Mouse (Mus musculus) heart, embryonic 13.5 days (tissue): ENCODE data around the gene Prph. TPM values are rescaled to one million over a fixed set of nuclear protein-coding genes. Genes with fewer than 3 reads are reported as not detected.
A peak's percentile ranks its signal among the peaks of the same experiment; 100 is the strongest.
"Not testable (repeated sequence)": the region's sequence is repeated elsewhere in the genome, so short reads cannot be mapped to it uniquely, and the experiment has no call there.

Source experiments
- ATAC-seq: fragments of 200-750 bp; cut with Nextera tagmentation; 2 replicates; pipeline ENCODE4 v1.8.0; 2017; ENCODE audit warnings: moderate TSS enrichment; ENCODE audit not compliant: insufficient number of reproducible peaks, low FRiP score, low TSS enrichment; ENCODE audit errors: extremely low read depth
- H3K27ac ChIP-seq: fragments of 300-500 bp; sonication (generic); replicated peaks from 2 replicates; pipeline ENCODE4 v1.5.1; 2015; ENCODE audit warnings: moderate library complexity, mild to moderate bottlenecking, inconsistent platforms
- H3K27me3 ChIP-seq: fragments of 300-500 bp; sonication (generic); replicated peaks from 2 replicates; pipeline ENCODE4 v1.6.1; 2015; ENCODE audit warnings: mild to moderate bottlenecking, inconsistent platforms
- H3K36me3 ChIP-seq: fragments of 300-500 bp; sonication (generic); 2 replicates; pipeline ENCODE4 v1.6.1; 2015; ENCODE audit warnings: mild to moderate bottlenecking, inconsistent platforms
- H3K4me1 ChIP-seq: fragments of 300-500 bp; sonication (generic); 2 replicates; pipeline ENCODE4 v1.6.1; 2015; ENCODE audit warnings: inconsistent platforms
- H3K4me2 ChIP-seq: fragments of 300-500 bp; sonication (generic); 2 replicates; pipeline ENCODE4 v1.6.1; 2015; ENCODE audit warnings: inconsistent platforms, mild to moderate bottlenecking, moderate library complexity
- H3K4me3 ChIP-seq: fragments of 300-500 bp; sonication (generic); 2 replicates; pipeline ENCODE4 v1.5.1; 2015; ENCODE audit warnings: moderate library complexity, mild to moderate bottlenecking, inconsistent platforms
- H3K9ac ChIP-seq: fragments of 300-500 bp; sonication (generic); 2 replicates; pipeline ENCODE4 v1.6.1; 2015; ENCODE audit warnings: inconsistent platforms, mild to moderate bottlenecking, moderate library complexity
- H3K9me3 ChIP-seq: fragments of 300-500 bp; sonication (generic); 2 replicates; pipeline ENCODE4 v1.6.1; 2016; ENCODE audit warnings: inconsistent platforms
- WGBS: fragments of 180-500 bp; shearing (Covaris S2); methylation state at CpG from one replicate; pipeline ENCODE4 v1.1.7; 2015; ENCODE audit warnings: mixed read lengths; 5-methylcytosine and 5-hydroxymethylcytosine counted together
- polyA plus RNA-seq: library from polyadenylated mRNA; unstranded; fragments of >200 nt; fragmentation: Nextera tagmentation; extraction: Ambion mirVana; gene quantifications from 2 replicates; pipeline ENCODE4 v1.2.1, GENCODE M21; 2015

Gene Prph
- polyA plus RNA-seq, 1 experiment from 2014 or later, result 1.7 TPM

DNA sequence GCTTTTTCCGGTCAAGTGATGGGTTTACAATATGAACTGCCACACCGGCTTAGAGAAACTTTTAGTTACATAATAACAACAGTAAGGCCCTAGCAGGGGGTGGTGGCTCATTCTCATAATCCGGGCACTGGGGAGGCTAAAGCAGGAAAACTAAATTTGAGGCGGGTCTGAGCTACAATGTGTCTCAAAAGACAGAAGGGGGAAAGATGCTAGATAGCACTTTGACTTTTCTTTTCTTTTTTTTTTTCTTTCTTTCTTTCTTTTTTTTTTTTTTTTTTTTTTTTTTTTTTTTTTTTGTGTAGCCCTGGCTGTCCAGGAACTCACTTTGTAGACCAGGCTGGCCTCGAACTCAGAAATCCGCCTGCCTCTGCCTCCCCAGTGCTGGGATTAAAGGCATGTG is 9.2 kb upstream of the Prph start:
- H3K9me3 ChIP-seq, H3K4me3 ChIP-seq, H3K36me3 ChIP-seq, H3K4me2 ChIP-seq, H3K27ac ChIP-seq, H3K9ac ChIP-seq, ATAC-seq: not testable (repeated sequence)
- Histone ChIP-seq H3K4me1 (peaks cover 15% of the 10 kb centered on the region), H3K27me3 (peaks cover 28% of the 10 kb centered on the region)
- 80% methylated on average over 6 of the region's 6 CpGs for WGBS

DNA sequence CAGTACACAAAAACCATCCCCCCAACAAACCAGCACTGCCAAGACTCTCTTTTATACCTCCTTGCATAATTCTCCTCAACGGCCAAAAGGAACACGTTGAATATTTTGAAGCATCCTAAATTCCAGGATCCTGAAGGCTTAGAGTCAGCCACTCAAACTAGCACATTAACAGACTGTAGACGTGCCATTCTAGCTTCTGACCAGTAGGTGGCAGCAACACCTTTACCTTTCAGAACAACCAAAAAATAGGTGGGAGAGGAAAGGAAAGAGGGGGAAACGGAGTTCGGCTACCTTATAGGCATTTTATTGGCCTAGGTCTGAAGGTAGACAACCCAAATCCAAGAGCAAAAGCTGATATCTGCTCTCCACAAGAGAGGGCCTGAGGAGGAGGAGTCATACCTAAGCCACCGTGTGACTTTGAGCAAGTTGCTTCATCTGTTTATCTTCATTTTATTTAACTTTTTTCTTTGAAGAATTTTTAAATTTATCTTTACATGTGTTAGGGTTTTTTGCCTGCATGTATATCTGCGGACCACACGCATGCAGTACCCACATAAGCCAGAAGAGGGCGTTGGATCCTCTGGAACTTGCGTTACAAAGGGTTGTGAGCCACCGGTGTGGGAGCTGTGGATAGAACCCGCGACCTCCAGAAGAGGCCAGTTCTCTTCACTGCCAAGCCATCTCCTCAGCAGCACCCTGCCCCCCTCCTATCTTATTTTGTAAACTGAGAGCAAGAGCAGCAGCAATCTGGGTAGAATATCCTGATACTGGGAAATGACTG is 5.3 kb upstream of the Prph start:
- no peak for ATAC-seq
- 30% methylated on average over 13 of the region's 13 CpGs for WGBS
- no peaks in the 10 kb centered on the region for H3K9me3 ChIP-seq

DNA sequence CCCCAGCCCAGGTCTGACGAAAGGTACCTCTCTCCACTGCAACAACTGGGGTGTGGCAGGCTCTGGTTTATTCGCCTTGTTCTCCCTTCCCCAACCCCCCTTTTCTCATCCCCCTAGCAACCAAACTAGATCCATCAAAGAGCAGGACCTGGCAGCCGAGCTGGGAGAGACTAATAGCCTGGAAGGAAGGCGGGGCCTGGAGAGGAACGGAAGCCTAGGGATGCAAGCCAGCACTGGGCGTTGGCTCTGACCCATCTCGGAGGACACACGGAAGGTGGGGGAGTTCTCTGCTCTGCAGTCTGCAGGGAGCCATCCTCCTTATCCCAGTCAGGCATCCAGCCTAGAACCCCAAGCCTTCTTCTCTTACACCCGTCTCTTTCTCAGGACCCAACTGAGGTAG is 1.6 kb upstream of the Prph start:
- Histone ChIP-seq H3K9me3 (no peaks in the 10 kb centered on the region), H3K9ac (no peak overlapping the region), H3K4me2 (no peak overlapping the region), H3K4me1 (peaks cover 40% of the 10 kb centered on the region), H3K27ac (no peak overlapping the region), H3K27me3 (peaks cover 88% of the 10 kb centered on the region), H3K4me3 (no peak overlapping the region), H3K36me3 (no peaks in the 10 kb centered on the region)
- 18% methylated on average over 9 of the region's 9 CpGs for WGBS
- ATAC-seq, result no peak

More for the DNA sequence above, 5.3 kb upstream of the Prph start:
- Histone ChIP-seq H3K9ac (no peak overlapping the region), H3K27ac (no peak overlapping the region), H3K36me3 (no peaks in the 10 kb centered on the region), H3K4me2 (no peak overlapping the region), H3K27me3 (peaks cover 67% of the 10 kb centered on the region), H3K4me3 (no peak overlapping the region), H3K4me1 (peaks cover 22% of the 10 kb centered on the region)

DNA sequence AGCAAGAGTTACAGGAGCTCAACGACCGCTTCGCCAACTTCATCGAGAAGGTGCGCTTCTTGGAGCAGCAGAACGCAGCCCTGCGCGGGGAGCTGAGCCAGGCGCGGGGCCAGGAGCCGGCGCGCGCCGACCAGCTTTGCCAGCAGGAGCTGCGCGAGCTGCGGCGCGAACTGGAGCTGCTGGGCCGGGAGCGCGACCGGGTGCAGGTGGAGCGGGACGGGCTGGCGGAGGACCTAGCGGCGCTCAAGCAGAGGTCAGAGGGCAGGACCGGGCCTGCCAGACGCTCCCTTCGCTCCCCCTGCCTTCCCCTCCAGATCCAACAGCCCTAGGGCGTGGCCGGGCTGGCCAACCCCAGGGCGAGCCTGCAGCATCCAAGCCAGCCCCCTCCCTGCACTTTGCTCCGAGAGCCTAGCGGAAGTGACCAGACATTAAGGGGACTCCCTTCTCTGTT is 562 bp downstream of the Prph start:
- Histone ChIP-seq H3K9ac (peak overlapping the region; percentile 70), H3K9me3 (no peaks in the 10 kb centered on the region), H3K4me2 (peak overlapping the region; percentile 82), H3K4me3 (peak overlapping the region; percentile 52), H3K4me1 (peaks cover 40% of the 10 kb centered on the region), H3K36me3 (no peaks in the 10 kb centered on the region), H3K27me3 (peaks cover 98% of the 10 kb centered on the region), H3K27ac (no peak overlapping the region)
- ATAC-seq, result no peak
- 0% methylated on average over 34 of the region's 37 CpGs for WGBS

DNA sequence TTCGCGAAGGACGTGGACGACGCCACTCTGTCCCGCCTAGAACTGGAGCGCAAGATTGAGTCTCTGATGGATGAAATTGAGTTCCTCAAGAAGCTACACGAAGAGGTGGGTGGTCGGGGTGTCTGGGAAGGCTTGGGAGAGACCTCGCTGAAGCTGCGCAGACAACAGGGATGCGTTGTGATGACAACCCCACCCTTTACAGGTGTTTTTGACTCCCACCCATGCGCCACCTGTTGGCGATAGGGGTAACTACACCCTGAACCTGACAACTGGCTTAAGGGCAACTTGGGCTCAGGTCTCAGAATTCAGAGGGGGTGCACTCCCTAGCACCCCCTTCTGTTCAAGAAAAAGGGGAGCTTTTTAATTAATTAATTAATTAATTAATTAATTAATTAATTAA is 1.4 kb downstream of the Prph start:
- WGBS, result 10% methylated on average over 14 of the region's 14 CpGs
- Histone ChIP-seq H3K9ac (no peak overlapping the region), H3K4me1 (peaks cover 40% of the 10 kb centered on the region), H3K27ac (no peak overlapping the region), H3K4me2 (peak overlapping the region; percentile 82), H3K4me3 (peak overlapping the region; percentile 52), H3K9me3 (no peaks in the 10 kb centered on the region), H3K27me3 (peaks cover 99% of the 10 kb centered on the region), H3K36me3 (no peaks in the 10 kb centered on the region)
- no peak for ATAC-seq

DNA sequence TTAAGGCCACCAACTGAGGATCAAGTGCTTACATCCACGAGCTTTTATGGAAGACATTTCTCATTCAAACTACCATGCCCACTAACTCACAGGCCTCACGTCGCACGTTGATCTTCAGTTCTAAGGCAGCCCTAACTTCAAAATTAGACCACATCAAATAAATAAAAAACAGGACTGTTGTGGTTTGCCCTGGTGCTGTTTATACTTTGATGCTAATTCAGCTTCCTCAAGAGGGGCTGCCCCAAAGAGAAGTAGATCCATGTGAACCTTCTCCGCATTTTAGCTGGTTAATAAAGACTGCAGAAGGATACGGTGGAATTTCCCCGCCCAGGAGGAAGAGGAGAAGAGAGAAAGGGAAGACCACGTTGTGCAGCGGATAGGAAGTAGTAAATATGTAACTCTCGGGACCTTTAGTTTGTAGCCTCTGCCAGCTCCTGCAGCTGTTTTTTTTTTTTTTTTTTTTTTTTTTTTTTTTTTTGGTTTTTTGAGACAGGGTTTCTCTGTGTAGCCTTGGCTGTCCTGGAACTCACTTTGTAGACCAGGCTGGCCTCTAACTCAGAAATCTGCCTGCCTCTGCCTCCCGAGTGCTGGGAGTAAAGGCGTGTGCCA is 10.7 kb downstream of the Prph start:
- no peak overlapping the region for H3K4me3 ChIP-seq
- 68% methylated on average over 12 of the region's 12 CpGs for WGBS
- no peak overlapping the region for H3K9ac ChIP-seq
- H3K27ac ChIP-seq, result no peak overlapping the region
- ATAC-seq, result no peak
- no peaks in the 10 kb centered on the region for H3K9me3 ChIP-seq
- H3K4me1 ChIP-seq, result no peaks in the 10 kb centered on the region
- H3K36me3 ChIP-seq, result no peaks in the 10 kb centered on the region
- peaks cover 70% of the 10 kb centered on the region for H3K27me3 ChIP-seq
- no peak overlapping the region for H3K4me2 ChIP-seq

DNA sequence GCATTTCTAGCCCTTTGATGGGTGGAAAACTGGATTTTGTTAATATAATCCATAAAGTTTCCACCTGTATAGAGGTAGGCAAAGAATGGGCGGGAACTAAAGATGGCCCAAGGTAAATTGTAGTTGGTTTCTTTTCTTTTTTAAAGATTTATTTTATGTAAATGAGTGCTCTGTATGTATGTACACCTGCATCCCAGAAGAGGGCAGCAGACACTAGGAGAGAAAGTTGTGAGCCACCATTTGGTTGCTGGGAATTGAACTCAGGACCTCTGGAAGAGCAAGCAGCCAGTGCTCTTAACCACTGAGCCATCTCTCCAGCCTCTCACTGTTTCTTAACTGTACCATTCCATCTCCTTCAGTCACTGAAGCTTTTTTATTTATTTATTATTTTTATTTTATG is 17.0 kb downstream of the Prph start:
- H3K27me3 ChIP-seq, result peaks cover 18% of the 10 kb centered on the region
- H3K4me2 ChIP-seq, result no peak overlapping the region
- H3K4me3 ChIP-seq, result no peak overlapping the region
- no peak overlapping the region for H3K9ac ChIP-seq
- no peak for ATAC-seq
- 78% methylated on average over 1 of the region's 1 CpGs for WGBS
- 0 out of 2 replicates have a peak, but pooled peaks cover 3% of the 10 kb centered on the region for H3K9me3 ChIP-seq
- no peak overlapping the region for H3K27ac ChIP-seq
- H3K36me3 ChIP-seq, result peaks cover 3% of the 10 kb centered on the region
- peaks cover 21% of the 10 kb centered on the region for H3K4me1 ChIP-seq

DNA sequence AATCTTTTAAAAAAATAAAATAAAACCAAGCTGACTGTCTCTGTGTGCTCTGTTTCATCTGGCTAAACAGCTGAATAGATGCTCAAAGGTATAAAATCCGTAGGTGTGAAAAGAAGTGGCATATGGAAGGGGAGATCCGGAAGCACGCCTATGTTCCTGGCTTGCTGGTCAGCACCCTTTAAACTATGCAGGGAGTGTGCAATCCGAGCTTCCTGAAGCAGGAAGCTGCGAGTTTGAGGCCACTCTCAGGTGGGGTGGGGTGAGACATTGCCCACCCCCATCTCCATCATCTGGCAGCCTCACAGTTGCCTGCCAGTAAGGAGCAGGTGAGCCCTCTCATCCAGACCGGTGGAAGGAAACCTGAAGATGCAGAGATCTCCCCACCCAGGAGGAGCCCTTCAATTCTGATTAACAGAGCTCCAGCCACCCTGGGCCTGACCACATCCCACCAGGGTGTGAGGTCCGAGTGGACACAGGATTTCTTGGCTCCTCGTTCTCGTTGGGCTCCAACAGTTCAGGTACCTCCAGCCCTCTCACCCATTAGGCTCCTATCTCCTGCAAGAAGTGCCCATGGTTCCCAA is 19.1 kb downstream of the Prph start, which contains the start of gene Troap:
Gene Troap, plus strand, starts transcription at position 557 of the 581 bp plus-strand sequence.
- WGBS, result 19% methylated on average over 9 of the region's 9 CpGs
- peak within 1 kb of the TSS; percentile 87 for H3K9ac ChIP-seq
- peak; percentile 10; the same call in 1 of the 2 replicates for ATAC-seq
- H3K36me3 ChIP-seq, result peaks cover 23% of the 10 kb centered on the region
- peak within 1 kb of the TSS; percentile 96 for H3K27ac ChIP-seq
- peaks cover 37% of the 10 kb centered on the region for H3K4me1 ChIP-seq
- H3K27me3 ChIP-seq, result peaks cover 5% of the 10 kb centered on the region
- H3K9me3 ChIP-seq, result 0 out of 2 replicates have a peak, but pooled peaks cover 3% of the 10 kb centered on the region
- H3K4me2 ChIP-seq, result peak within 1 kb of the TSS; percentile 91
- peak within 1 kb of the TSS; percentile 75 for H3K4me3 ChIP-seq

DNA sequence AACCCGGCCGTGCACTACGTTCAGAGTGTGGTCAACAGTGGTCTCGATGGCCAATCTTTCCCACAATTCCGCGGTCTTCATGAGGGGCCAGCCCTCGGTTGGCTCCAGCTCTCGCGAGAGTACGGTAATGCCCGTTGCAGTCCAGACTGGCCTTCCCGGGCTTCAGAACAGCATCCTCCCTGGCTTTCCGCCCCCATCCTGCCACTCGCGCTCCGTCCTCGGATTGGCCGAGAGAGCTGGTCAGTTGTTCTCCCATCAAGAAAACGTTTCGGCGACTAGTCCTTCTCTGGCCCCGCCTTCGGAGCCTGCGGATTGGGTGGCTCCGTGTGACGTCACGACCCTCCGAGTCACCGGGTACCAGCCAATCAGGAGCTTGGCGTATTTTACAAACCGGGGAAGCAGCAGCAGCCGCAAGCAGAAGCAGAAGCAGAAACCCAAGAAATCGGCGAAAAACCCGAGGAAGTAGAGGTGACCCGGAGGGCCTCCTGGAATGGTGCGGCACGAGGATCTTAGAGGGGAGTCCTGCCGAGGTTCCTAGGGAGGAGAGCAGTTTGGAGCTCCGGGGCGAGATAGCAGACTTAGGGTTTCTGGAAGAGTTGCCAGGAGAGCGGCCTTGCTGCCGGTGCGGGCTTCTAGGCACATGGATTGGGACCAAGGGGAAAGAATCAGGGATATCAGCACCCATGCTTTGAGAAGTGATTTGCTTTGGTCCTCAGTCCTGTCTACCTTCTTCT is 19.8 kb downstream of the Prph start:
- Histone ChIP-seq H3K27ac (peak overlapping the region; percentile 96), H3K27me3 (peaks cover 3% of the 10 kb centered on the region), H3K4me3 (peak overlapping the region; percentile 75), H3K4me1 (peaks cover 37% of the 10 kb centered on the region), H3K4me2 (peak overlapping the region; percentile 91), H3K9ac (peak overlapping the region; percentile 87), H3K36me3 (peaks cover 23% of the 10 kb centered on the region), H3K9me3 (0 out of 2 replicates have a peak, but pooled peaks cover 3% of the 10 kb centered on the region)
- ATAC-seq, result peak; percentile 96
- under 1% methylated on average over 44 of the region's 44 CpGs for WGBS

DNA sequence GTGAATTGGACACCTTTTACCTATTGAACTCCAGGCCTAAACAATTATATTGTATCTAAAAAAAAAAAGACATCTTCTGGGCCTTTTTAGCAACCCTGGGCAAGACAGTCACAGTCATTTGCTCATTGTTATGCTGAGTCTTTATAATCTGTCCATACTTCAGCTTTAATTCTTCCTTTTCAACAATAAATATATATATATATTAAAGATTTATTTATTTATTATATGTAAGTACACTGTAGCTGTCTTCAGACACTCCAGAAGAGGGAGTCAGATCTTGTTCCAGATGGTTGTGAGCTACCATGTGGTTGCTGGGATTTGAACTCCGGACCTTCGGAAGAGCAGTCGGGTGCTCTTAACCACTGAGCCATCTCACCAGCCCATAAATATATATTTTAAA is 21.0 kb downstream of the Prph start:
- H3K27ac ChIP-seq, ATAC-seq, H3K9me3 ChIP-seq, H3K27me3 ChIP-seq: not testable (repeated sequence)
- peak overlapping the region; percentile 75 for H3K4me3 ChIP-seq
- H3K4me1 ChIP-seq, result peaks cover 37% of the 10 kb centered on the region
- peaks cover 35% of the 10 kb centered on the region for H3K36me3 ChIP-seq
- H3K9ac ChIP-seq, result peak overlapping the region; percentile 87
- 96% methylated on average over 3 of the region's 3 CpGs for WGBS
- H3K4me2 ChIP-seq, result peak overlapping the region; percentile 91
